Mouse (Mus musculus): ENCODE data around the gene Wipf1.
"Not testable (repeated sequence)": the region's sequence is repeated elsewhere in the genome, so short reads cannot be mapped to it uniquely, and the experiment has no call there.

The Wipf1 gene

DNA sequence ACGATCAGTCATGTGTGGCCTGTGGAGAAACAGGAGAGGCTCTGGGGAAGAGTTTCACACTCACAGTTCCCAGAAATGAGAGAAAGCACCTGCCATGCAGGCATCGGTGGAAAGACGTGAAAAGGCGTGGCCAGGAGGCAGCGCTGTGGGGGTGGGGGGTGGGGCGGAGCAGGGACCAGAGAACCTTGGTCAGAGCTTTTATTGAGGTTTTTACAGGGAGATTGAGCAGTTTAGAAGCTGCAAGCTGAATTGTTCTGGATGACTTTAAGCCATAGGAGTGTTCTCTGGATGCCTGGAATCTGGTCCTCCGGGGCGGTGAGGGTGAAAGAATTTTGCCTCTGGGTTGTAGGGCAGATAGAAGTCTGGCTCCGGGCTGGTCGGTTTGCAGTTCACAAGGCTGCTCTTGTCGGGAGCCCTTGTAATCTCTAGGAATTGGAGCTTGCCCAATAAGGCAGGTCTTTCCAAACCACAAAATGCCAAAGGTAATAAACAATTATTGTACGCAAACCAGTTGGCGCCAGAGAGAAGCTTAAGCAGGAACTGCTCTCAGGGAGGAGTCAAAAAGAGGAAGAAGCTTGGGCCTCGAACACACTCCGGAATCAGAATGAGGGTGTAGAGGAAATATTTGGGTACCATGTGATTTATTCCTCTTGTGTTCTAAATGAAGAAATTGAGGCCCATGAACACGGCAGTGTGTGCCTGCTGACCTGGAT lies 11.1 kb upstream of the Wipf1 start:
- no peak for DNase-seq

DNA sequence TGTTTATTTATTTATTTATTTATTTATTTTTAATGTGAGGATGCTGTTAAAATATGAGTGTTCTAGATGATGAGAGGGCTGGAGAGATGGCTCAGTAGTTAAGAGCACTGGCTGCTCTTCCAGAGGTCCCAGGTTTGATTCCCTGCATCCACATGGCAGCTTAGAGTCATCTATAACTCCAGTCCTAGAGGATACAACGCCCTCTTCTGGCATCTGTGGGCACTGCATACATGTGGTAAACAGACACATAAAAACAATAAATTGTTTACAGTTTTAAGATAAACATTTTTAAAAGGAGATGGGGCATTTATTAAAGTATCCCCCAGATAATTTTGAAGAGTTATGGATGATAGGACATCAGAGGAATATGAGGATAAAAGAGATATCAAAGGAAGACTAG lies 10.2 kb upstream of the Wipf1 start:
- no peak for DNase-seq

DNA sequence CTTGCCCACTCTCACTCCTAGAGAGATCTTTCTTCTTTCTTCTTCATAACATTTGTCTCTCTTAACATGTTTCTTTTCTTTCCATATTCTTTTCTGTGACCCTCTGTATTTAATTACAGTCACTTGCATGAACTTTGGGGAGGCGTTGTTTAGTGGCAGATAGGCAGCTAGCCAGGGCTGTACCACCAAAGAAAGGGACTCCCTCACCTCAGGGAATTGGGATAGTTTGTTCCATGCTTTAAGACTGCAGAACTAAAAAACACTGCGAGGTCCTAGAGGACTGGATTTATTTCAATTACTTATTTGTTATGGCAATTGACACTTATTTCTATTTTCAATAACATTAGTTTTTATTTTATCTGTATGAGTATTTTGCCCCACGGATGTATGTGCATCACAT lies 9.6 kb upstream of the Wipf1 start:
- DNase-seq: no peak

DNA sequence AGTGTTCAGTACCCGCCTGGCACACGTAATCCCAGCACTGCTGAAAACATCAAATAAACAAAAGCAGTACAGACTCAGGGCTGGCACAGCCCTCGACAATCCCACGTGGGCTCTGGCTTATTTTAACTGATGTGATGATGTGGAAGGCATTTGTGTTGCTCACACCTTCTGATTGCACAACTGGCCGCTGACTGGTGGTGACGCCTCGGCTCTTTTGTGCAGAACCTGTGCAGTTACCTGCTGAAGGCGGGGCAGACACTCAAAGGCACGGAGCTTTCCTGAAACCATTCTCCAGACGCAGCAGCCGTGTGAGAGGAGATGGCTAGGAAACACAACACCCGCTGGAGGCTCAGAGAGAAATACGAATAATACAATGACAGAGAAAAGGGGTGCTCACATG lies 9.1 kb upstream of the Wipf1 start:
- no peak for DNase-seq

DNA sequence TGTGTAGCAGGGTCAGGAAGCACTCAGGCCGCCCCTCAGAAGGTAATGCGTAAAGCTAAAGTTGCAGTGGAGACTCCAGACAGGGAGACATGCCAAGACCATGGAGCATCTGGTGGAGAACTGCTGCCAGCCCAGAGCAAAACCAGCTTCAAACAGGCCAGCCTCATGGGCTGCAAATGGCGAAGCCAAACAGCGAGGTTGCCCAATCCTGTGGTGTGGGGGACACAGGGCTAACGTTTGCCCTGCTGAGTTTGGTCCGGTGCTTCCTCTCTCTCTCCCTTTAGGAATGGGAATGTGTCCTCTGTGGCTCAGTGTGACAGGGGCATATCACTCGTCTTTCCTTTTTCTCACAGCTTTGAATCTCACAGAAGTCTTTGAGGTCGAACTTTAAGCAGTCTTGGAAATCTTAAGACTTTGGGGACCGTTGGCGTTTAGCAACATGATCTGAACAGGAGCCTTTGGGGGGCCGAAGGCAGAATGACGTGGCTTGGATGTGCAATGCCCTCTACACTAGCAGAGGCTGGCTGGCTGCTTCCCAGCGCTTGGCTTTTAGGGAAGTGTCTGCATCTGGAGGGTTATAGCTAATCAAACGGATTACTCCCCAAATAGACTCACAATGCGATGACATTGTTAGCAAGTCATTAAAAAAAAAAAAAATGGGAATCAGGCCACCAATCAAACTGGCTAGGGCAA lies 6.7 kb upstream of the Wipf1 start:
- no peak for DNase-seq

DNA sequence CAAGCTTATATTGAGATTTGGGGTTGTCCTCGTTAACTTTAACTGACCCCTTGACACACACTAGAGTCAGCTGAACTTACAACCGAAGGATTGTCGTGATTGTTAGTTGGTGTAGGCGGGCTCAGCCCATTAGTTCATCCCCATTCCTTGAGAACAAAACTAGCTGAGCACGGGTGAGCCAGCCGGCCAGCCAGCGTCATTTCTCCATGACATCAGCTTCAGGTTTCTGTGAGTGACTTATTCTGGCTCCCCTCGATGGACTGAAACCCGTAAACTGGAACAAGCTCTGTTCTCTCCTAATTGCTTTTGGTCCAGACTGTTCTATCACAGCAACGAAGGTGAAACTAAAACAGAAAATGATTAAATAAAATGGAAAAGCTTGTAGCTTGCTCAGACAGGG lies 5.2 kb upstream of the Wipf1 start:
- no peak for DNase-seq

DNA sequence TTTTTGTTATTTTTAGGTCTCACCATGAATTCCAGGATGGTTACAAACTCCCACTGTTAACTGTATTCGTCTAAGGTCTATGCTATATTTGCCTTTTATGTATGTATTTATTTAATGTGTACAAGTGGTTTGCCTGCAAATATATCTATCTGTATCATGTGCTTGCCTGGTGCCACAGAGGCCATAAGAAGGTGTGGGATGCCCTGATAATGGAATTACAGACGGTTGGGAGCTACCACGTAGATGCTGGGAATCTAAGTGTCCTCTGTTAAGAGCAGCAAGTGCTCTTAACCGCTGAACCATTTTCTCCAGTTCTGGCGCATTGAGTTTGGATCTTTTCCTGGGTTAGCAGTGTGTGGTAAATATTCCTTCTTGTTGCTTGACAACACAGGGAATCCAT lies 953 bp upstream of the Wipf1 start:
- no peak for DNase-seq

DNA sequence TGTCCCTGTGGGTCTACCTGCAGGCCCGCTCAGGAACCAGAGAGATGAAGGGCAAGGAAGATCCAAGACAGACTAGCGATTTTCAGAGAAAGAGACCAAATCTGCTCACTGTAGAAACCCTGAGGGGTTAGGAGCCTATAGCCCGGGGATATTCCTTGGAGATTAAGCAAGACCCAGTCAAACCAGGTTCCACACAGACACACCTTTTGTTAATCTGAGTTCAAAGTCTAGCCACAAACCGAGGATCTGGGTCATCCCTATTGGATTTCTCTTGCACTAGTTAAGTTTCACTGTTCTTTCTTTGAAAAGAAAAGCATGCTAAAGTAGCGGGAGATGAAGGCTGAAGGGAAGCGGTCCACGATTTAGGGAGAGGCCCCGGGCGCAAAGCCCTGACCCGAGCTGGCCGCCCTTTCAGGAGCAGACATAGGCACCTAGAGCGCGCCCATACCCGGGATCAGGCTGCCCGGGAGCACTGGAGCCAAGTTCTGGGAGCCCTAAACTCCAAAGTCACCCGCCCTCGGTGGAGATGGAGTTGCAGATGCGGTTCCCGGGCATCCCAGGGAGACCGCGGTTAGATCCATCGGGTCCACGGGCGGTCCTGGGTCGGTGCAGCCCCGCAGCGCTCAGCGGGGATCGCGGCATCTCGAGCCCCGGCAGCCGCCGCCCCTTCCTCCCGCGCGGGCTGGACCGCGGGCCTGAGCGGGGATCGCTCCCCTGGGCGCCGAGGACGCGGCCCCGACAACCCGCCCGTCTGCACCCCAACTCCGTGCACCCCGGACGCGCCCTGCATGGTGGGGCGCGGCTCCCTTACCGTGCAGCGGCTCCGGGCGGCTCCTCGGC lies 798 bp downstream of the Wipf1 start:
- no peak for DNase-seq

DNA sequence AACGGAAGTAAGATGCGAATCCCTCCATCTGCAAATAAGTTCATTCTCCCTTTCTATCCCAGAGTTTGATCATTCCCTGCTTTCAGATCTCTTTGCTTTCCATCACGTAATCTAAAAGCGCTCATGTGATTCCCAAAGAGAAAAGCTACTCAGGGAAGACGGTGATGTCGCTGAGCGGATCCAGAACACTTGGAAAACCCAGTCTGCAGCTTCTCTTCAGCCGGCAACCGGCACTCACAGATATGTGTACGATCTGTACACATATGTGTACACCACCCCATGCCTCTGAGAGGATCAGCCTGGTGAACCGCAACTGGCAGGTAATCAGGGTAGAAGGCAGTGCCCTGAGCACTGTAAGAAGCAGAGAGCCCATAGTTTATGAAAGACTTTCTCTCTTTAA lies 1.6 kb downstream of the Wipf1 start:
- DNase-seq: no peak

DNA sequence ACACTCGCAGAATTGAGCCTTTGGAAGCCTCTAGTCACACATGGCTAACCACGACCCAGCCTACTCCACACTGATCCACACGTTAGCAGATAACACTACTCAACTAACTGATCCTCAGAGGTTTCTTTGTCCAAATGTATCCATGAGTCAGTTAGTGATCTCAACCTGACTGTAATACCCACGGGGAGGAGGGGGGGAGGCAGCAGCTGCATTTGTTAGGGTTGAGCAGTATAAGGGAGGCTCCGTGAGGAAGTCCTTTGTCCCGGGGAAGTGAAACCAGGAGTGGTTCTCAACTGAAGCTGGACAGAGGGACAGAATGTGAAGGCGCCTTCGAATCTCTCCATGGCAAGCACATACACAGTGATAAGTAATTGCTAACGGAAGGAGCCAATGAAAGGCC lies 2.8 kb downstream of the Wipf1 start:
- DNase-seq: peak; percentile 72

DNA sequence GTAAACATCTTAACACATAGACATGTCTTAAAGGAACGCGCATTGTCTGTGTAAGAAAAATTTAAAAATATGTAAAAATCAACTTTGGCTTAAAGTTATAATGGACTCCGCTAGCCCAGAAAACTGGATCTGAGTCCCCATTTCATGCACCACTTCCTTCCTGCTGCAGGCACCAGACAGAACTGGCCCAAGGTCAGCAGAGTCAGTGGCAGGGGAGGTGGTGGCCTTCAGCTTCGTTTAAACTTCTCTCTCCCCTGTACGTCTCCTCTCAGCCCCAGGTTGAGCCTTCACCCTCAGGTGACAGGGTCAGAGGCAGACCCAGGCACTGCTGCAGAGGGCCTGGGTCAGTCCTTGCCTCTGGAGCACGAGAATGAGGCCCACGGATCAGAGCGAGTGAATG lies 6.6 kb downstream of the Wipf1 start:
- no peak for DNase-seq

DNA sequence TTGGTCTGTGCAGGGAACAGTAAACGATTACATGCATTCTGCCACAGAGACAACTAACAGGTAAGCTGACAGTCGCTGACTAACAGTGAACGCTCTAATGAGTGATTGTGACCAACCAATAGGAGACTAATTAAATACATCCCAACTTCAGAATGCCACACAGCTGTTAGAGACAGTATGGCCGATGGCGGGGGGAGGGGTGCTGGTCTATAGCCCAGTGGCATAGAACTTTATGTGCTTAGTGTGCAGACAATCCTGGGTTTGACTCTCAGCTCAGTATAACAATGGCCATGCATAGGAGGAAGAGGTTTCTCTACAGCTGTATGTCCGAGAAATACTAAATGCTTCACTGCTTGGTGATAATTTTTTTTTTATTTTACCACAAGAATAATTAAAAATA lies 7.2 kb downstream of the Wipf1 start:
- DNase-seq: no peak

DNA sequence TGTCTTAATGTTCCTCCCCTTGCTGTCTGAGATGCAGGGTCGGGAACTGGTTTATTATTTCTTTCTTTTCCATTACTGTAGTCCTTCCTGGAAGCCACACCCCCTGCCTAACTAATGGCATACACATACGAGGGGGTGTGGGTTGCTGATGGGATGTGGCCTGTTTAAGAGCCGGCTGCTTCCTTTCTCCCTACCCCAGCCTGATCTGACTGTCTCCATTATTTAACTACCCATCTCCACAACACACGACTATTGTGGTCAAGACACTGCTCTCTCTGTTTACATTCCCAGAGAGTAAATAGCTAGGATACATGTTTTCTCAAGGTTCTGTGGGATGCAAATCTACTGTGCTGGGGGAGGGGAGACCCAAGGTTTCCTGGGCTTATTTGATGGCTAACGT lies 7.8 kb downstream of the Wipf1 start:
- DNase-seq: peak; percentile 46

DNA sequence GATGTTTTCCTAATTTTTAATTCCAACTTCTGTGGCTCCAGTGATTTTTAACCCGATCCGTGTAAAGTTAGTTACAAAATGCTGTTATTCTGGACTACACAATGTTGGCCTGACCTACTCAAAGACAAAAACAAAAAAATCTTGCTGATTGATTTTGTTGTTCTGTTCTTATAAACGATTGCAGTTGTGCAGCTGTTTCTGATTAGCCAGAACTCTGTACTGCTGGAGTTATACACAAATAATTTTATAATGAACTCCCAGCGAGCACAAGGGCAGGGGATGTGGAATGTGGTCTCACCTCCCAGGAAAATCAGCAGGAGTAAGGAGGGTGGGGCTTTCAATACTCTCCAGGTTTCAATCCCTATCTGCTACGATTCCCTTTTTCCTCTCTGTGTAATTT lies 10.6 kb downstream of the Wipf1 start:
- DNase-seq: no peak

DNA sequence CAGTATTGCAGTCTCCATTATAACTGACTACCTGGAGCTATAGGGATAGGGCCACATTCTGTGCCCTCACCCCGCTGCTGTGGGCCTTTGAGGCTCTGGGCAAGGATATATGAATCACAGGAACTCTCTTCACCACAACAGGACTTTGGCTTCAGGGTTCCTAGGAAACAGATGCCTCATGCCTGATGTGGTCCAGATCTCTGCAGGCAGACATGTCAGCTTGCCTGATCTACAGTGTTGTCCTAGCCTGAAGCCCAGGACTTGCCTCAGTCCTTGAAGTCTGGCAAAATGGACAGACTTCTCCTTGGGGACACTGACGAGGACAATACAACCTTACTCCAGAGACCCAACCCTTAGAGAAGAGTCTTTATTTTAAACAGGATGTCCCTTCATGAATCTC lies 11.2 kb downstream of the Wipf1 start:
- DNase-seq: no peak

DNA sequence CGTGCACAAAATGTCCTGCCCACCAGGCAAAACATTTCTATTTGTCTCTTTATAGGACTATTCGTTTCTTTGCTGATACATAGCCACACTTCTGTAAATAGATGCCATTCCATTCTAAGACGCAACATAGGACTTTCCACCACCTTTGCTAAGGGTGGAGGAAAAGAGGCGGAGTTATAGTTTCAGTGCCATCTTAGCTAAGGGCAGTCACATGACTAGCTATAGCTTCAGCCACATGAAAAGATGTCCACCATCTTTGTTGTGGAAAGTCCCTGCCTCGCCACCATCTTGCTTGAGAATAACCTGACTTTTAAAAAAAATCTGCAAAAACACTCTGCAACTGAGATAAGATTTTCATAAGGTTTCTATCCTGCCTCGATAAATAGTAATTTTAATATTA lies 15.4 kb downstream of the Wipf1 start:
- DNase-seq: no peak

DNA sequence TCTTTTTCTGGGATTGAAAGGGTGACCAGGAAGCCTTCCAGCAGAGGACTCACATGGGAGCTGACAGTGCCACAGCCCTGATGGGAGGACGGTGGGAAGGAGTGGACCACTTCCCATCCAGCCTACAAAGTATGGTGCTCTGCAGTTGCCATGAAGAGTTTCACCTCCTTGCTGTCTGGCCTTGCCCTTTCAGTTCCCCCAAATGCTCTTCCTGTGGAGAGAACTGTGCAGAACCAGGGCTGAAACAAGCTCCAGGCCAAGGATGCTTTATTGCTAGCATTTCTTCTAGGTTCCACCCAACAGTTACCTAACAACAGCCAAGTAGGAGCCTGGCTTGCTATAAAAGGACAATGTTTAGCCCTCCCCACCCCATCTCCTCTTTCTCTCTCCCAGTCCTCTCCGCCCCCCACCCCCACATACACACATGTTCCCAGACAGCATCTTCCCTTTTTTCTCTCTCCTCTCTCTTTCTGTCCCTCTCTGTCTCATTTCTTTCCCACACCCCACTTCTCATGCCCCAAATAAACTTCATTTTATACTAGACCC lies 16.3 kb downstream of the Wipf1 start:
- peak; percentile 48 for DNase-seq

DNA sequence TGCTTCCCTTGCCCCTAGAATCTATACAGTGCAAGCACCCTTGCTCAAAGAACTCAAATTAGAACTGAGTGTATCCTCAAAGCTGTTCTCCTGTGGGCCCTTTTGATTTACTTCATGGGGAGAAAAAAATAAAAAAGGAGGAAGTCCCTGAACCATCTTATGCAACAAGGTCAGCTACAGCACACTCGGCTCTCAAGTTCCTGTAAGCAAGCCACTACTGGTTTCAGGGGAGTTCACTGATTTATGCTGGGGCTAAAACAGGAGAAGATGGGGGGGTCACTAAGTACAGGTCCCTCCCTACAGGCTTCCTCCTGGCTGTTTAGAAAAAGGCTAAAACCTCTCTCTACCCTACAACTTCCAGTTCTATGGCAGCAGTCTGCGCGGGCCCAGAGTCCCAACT lies 17.5 kb downstream of the Wipf1 start:
- DNase-seq: peak; percentile 59

DNA sequence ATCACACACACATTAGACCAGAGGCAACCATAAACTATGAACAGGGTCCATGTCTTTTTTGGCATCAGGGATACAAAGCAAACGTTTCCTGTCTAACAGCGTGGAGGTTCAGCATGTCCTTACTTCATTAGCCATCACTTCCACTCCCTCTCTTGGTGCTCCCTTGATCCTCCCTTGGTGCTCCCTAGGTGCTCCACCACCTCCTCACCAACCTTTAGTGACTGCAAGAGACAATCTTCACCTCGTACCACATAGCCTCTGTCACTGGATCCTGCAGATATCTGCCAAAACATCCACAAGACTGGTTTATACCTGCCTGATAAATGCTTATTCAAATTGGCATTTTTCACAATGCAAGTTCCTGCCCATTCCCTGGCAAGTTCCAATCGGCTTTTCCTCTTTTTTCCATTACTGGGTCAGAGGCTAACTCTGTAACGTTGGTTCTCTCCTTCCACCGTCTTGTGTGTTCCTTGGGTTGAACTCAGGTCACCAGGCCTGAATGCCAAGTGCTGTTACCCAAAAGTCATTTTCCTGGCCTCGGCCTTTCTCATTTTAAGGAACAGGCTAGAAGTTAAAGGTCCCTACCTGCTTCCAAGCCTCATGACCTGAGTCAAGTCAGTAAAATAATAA lies 18.7 kb downstream of the Wipf1 start:
- DNase-seq: no peak

DNA sequence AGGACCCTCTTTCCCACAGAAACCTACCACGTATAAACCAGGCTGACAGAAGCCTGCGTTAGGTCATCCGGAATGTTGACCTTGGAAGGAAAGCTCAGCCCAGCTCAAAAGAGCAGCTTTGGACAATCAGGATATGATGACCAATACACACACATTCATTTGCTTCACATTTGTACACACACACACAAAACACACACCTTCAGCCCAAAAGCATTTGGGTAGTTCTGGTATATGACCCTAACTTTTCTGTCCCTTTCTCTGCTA lies 19.6 kb downstream of the Wipf1 start:
- no peak for DNase-seq

DNA sequence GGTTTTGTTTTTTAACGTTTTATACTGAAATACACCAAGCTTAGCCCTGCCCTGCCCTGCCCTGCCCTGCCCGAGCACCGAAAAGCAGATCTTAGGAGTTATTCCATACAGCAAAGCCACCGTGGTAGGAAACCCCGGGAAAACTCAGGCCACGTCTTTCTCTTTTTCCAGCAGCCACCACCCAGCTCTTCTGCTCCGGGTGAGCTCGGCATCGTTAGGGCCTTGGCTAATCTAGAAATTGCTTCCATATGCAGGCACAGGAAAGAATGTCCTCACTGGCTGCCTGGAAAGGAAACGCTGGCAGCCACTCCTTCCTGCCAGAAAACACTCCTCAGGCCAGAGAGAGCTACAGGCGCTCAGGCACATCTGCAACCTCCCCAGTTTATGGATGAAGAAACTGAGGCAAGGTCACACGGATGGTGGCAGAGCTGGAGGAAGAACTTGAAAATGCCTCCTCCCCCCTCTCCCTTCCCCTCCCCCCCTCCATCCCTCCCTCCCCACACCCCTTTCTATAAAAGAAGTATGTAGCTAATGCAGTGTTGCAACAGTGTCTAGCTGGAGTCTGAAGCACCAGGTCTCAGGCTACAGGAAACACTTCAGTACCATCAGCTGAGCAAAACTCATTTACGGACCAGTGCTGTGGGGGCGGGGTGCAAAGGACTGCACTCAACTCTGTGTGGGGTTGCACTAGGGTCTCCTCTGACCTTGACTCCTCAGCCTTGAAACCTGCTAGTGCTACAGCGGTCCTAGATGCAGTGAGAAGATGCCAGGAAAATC lies 20.1 kb downstream of the Wipf1 start:
- DNase-seq: no peak

DNA sequence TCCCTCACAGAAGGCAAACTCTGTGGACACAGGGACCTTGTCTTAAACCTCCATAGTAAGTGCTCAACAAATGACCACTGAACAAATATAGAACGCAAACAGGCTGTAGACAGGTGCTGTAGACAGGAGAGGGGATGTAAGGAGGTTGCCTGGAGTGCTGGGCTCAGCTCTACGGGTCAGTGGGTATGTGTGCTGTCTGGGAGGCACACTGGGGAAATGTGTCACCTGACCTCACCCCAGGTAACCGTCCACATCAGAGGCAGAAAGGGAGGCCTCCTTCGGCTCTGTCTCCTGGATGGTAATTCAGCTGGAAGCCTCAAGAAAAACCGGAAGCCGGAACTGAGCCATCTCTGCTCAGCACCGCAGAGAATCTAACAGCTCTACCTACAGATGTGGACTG lies 21.6 kb downstream of the Wipf1 start:
- no peak for DNase-seq

DNA sequence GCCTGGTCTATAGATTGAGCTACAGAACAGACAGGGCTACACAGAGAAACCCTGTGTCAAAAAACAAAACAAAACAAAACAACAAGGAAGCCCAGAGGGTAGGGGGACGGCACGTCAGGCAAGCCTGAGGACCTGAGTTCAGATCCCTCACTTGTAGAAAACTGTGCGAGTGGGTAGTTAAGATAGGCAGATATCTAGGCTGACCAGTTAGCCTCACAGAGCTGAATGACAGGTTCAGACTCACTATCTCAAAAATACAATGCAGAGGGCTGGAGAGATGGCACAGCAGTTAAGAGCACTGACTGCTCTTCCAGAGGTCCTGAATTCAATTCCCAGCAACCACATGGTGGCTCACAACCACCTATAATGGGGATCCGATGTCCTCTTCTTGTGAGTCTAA lies 23.2 kb downstream of the Wipf1 start:
- not testable (repeated sequence) for DNase-seq

Measured in layer of hippocampus, adult 9-11 months (tissue).